Mouse (Mus musculus): ENCODE data around the gene Snapc3.
"Not testable (repeated sequence)": the region's sequence is repeated elsewhere in the genome, so short reads cannot be mapped to it uniquely, and the experiment has no call there.

The Snapc3 gene

GRCm38 (mm10) chr4:83500154-83501036 is 82.9 kb downstream of the Snapc3 start:
- peak; percentile 77 for DNase-seq (ENCODE audit: extremely low spot score)

DNA sequence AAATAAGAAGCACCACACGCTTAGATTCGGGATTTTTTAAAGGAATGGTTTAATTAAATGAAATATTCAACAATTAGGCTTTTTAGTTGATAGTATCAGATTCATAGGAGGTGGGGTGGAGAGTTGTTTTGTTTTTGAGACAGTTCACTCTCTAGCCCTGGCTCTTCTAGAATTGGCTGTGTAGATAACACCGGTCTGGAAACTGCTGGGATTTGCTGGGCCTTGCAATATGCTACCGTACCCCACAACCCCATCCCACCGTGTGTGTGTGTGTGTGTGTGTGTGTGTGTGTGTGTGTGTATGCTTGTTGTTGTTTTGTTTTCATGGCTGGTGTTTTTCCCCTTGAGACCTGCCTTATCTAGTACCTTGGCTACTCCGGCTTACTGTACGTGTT is 83.5 kb downstream of the Snapc3 start:
- DNase-seq (ENCODE audit: extremely low spot score): no peak

DNA sequence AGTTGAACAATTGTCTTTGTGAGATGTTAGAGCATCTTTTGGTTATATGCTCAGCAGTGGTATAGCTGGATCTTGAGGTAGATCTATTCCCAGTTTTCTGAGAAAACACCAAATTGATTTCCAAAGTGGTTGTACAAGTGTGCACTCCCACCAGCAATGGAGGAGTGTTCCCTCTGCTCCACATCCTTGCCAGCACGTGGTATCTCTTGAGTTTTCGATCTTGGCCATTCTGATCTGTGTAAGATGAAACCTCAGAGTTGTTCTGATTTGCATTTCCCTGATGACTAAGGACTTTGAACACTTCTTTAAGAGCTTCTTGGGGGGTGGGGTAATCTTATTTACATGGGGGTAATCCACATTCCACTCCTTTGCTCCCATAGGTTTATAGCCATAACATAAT is 92.1 kb downstream of the Snapc3 start:
- no peak for DNase-seq (ENCODE audit: extremely low spot score)

GRCm38 (mm10) chr4:83511083-83511482 is 93.6 kb downstream of the Snapc3 start:
- DNase-seq (ENCODE audit: extremely low spot score): no peak

GRCm38 (mm10) chr4:83512217-83512616 is 94.7 kb downstream of the Snapc3 start:
- DNase-seq (ENCODE audit: extremely low spot score): no peak

DNA sequence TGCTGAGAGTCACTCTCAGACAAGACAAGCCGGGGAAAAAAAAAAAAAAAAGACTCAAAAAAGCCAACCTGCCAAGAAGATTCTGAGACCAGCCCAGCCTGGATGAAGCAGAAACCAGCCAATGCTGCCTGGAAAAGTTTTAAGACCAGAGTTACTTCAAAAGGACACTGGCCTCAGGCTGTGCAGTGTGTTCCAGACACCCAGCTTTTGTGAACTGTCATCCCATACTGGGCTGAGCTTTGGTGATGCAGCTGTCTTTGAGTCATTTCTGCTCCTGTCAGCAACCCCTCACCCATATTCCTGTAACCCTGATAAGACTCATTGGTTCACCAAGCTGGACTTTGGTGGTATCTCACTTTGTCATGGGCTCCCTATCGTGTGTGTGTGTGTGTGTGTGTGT is 95.1 kb downstream of the Snapc3 start:
- no peak for DNase-seq (ENCODE audit: extremely low spot score)

GRCm38 (mm10) chr4:83514183-83514582 is 96.7 kb downstream of the Snapc3 start:
- no peak for DNase-seq (ENCODE audit: extremely low spot score)

GRCm38 (mm10) chr4:83514976-83515669 is 97.6 kb downstream of the Snapc3 start:
- no peak for DNase-seq (ENCODE audit: extremely low spot score)

DNA sequence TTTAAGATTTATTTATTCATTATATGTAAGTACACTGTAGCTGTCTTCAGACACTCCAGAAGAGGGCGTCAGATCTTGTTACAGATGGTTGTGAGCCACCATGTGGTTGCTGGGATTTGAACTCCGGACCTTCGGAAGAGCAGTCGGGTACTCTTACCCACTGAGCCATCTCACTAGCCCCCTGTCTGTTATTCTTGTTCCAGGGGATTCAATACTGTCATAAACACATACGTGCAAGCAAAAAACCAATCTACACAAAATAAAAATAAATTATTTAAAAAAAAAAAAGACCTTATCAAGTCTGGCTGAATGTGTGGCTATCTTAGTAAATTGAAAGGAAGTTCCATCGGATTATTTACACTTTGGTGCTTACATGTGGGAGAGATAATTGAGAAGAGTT is 98.6 kb downstream of the Snapc3 start:
- not testable (repeated sequence) for DNase-seq (ENCODE audit: extremely low spot score)

Measured in embryo, embryonic 9.5 days (tissue).